Mouse (Mus musculus) myocyte (in vitro differentiated cells): ENCODE measurements around the gene Clptm1l.

Source experiments
- MYOD1 ChIP-seq, 3 experiments: IDR thresholded peaks; one replicate each; pipeline ENCODE4 v1.6.1; 2011; ENCODE audit warnings: control low read depth in 2 of 3, low read depth in 2 of 3, mild to moderate bottlenecking in 2 of 3, moderate library complexity in 1 of 3; ENCODE audit not compliant: insufficient read length in 2 of 3, control insufficient read depth in 1 of 3
- POLR2A ChIP-seq: IDR thresholded peaks from one replicate; pipeline ENCODE4 v1.6.1; 2011; ENCODE audit warnings: low read depth, mild to moderate bottlenecking, control low read depth, moderate library complexity; ENCODE audit not compliant: insufficient read length
- POLR2AphosphoS2 ChIP-seq: IDR thresholded peaks from one replicate; pipeline ENCODE4 v1.6.1; 2011; ENCODE audit warnings: low read depth, control low read depth; ENCODE audit not compliant: insufficient read length
- USF1 ChIP-seq: IDR thresholded peaks from one replicate; pipeline ENCODE4 v1.6.1; 2011; ENCODE audit warnings: low read depth, mild to moderate bottlenecking, control low read depth, moderate library complexity

DNA sequence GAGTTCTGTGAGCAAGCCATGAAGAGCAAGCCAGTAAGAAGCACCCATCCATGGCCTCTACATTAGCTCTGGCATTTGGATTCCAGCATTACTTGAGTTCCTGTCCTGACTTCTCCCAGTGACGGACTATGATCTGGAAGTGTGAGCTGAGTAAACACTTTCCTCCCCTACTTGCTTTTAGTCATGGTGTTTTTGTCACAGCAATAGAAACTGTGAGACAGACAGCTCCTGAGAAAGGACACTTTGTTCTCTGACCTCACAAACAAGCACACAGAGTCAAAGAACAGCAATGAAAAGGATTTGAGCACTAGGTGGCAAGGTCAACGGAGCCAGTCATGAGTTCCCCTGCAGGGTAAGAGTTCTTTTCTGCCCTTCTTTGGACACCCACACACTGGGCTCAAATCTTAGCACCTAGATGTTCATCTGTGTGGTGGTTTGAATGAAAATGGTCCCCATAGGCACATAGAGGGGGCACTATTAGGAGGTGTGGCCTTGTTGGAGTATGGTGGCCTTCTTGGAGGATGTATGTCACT lies 56.4 kb downstream of the Clptm1l start:
- TF ChIP-seq POLR2A, result no peak
- no peak for TF ChIP-seq POLR2AphosphoS2
- no peak for TF ChIP-seq USF1
- TF ChIP-seq MYOD1 (IDR thresholded peaks at IDR 0.05; ENCODE audit: control insufficient read depth in 1 of 3, insufficient read length in 2 of 3, low read depth in 2 of 3), result no peak
